Comparison of ENCODE assay signal across 13 mouse cellular contexts in the genomic region with DNA sequence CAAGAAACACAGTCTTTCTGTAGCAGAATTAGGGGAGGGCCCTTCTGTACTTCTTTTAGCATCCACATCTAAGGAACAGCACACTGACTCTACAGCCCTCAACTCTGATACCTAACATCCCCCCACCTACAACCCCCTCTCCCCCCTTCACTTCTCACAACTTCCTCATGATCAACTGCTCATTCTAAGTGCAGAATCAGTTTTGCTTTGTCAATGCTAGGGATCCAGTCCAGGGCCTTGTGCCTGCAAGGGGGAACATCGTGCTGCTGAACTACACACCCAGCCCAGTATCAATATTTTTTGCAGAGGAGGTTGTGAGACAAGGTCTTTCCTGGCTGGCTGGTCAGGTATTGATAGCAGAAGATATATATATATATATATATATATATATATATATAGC. TPM values are rescaled to one million over a fixed set of nuclear protein-coding genes. Genes with fewer than 3 reads are reported as not detected.
DNase-seq lines count a peak whose midpoint lies in the region; ATAC-seq lines count a peak whose summit lies in the region.
"Had no signal": no experiment of that assay in that cellular context is flagged by ENCODE, and none has a peak within 500 bp of the region (broad histone marks: within the 10 kb centered on the region; RNA-seq: fewer than 3 reads in every experiment).

No protein-coding gene starts in this region.

- DNase-seq in heart, adult 11 months = peak; percentile 77
- DNase-seq in heart, adult 8-10 months (ENCODE audit: low spot score) = no peak
- DNase-seq in kidney, adult 8-10 months = no peak
- DNase-seq in cerebellum, adult 9-10 months = no peak
- no peak for DNase-seq in layer of hippocampus, adult 8-10 months (ENCODE audit: low spot score in 2 of 2)
- DNase-seq: adrenal gland, adult 2 months; cerebellum, adult 2 months; midbrain, embryonic 14.5 days had no signal

- H3K9ac ChIP-seq in kidney, embryonic 16.5 days (replicated peaks; ENCODE audit: low read length) = 0 out of 2 replicates have a peak overlapping the region, but pooled peaks have one; percentile 2
- H3K9ac ChIP-seq in heart, embryonic 16.5 days (ENCODE audit: low read length) = peak overlapping the region; percentile 46

- peak overlapping the region; percentile 44; the same call in 1 of the 2 replicates for H3K27ac ChIP-seq in kidney, embryonic 16.5 days (ENCODE audit: low read length)
- H3K27ac ChIP-seq in heart, embryonic 16.5 days (ENCODE audit: low read length) = peak overlapping the region; percentile 83
- H3K27ac ChIP-seq: embryonic facial prominence, embryonic 10.5 days; layer of hippocampus, adult 2 months had no signal

- peaks cover 9% of the 10 kb centered on the region; the same call in 1 of the 2 replicates for H3K9me3 ChIP-seq in kidney, embryonic 16.5 days (ENCODE audit: low read length)
- H3K9me3 ChIP-seq in heart, embryonic 16.5 days (replicated peaks; ENCODE audit: control insufficient read depth, low read length) = no peaks in the 10 kb centered on the region

- H3K27me3 ChIP-seq in kidney, embryonic 16.5 days (ENCODE audit: insufficient read depth, low read length) = no peaks in the 10 kb centered on the region
- no peaks in the 10 kb centered on the region for H3K27me3 ChIP-seq in heart, embryonic 16.5 days (ENCODE audit: control insufficient read depth, insufficient read depth, low read length)

- H3K4me2 ChIP-seq in kidney, embryonic 16.5 days (replicated peaks; ENCODE audit: low read depth, low read length) = no peak overlapping the region
- peak overlapping the region; percentile 47 for H3K4me2 ChIP-seq in heart, embryonic 16.5 days (ENCODE audit: low read depth, low read length)

- H3K36me3 ChIP-seq in kidney, embryonic 16.5 days (ENCODE audit: insufficient read depth, low read length) = peaks cover 33% of the 10 kb centered on the region
- H3K36me3 ChIP-seq in heart, embryonic 16.5 days (ENCODE audit: control insufficient read depth, insufficient read depth) = peaks cover 15% of the 10 kb centered on the region

- ATAC-seq in kidney, embryonic 16.5 days (ENCODE audit: low FRiP score, low TSS enrichment) = 0 out of 2 replicates have a peak, but pooled peaks have one; percentile 19
- ATAC-seq in heart, embryonic 16.5 days (replicated peaks; ENCODE audit: extremely low read depth, insufficient read depth, low FRiP score) = 0 out of 2 replicates have a peak, but pooled peaks have one; percentile 23
- peak; percentile 64; the same call in 1 of the 2 replicates for ATAC-seq in neutrophil, adult 5-6 weeks (ENCODE audit: extremely low read depth, insufficient number of reproducible peaks, low FRiP score, poor library complexity, severe bottlenecking)

- H3K4me3 ChIP-seq in kidney, embryonic 16.5 days (ENCODE audit: low read length) = no peak overlapping the region
- peak overlapping the region; percentile 16 for H3K4me3 ChIP-seq in heart, embryonic 16.5 days (ENCODE audit: low read length)
- H3K4me3 ChIP-seq: embryonic facial prominence, embryonic 10.5 days; layer of hippocampus, adult 2 months had no signal

- H3K4me1 ChIP-seq in kidney, embryonic 16.5 days (ENCODE audit: insufficient read depth, low read length) = peaks cover 16% of the 10 kb centered on the region
- peaks cover 42% of the 10 kb centered on the region for H3K4me1 ChIP-seq in heart, embryonic 16.5 days (ENCODE audit: control insufficient read depth, insufficient read depth, low read length)
- H3K4me1 ChIP-seq: embryonic facial prominence, embryonic 10.5 days had no signal

- 80% methylated on average over 1 of the region's 1 CpGs for WGBS in kidney, embryonic 16.5 days
- WGBS in heart, embryonic 16.5 days = 24% methylated on average over 1 of the region's 1 CpGs

RNA-seq across cellular contexts. Expression of a gene that starts 41.7 kb away (rescaled TPM):
- 10 to 100 TPM; 20.5 to 35.2 (median 28.1) TPM for total RNA-seq in heart, adult 8-10 months (2022)
- 54.3 and 60.3 TPM in 2 replicates for polyA plus RNA-seq in kidney, embryonic 16.5 days (2015; fragmentation: Nextera tagmentation; extraction: Ambion mirVana)
- polyA plus RNA-seq in heart, embryonic 16.5 days (2015; fragmentation: Nextera tagmentation; extraction: Ambion mirVana) = 104 and 111 TPM in 2 replicates
- 2.1 and 2.7 TPM in 2 replicates for total RNA-seq in neutrophil, adult 5-6 weeks (2017)
- 10 to 100 TPM; 13.3 to 16.8 (median 14.8) TPM for total RNA-seq in layer of hippocampus, adult 8-10 months (2022)

RNA-seq across cellular contexts. Expression of a gene that starts 57.9 kb away (rescaled TPM):
- 10 to 100 TPM; 14.8 to 18.9 (median 17.4) TPM for total RNA-seq in heart, adult 8-10 months (2022)
- 17.6 and 24.0 TPM in 2 replicates for polyA plus RNA-seq in kidney, embryonic 16.5 days (2015; fragmentation: Nextera tagmentation; extraction: Ambion mirVana)
- polyA plus RNA-seq in heart, embryonic 16.5 days (2015; fragmentation: Nextera tagmentation; extraction: Ambion mirVana) = 12.6 and 13.0 TPM in 2 replicates
- 89.2 and 92.0 TPM in 2 replicates for total RNA-seq in neutrophil, adult 5-6 weeks (2017)
- 10 to 100 TPM; 58.7 to 75.3 (median 65.0) TPM for total RNA-seq in layer of hippocampus, adult 8-10 months (2022)
